Mouse (Mus musculus) embryonic facial prominence, embryonic 15.5 days (tissue): ENCODE results near the gene Smpdl3a. TPM values are rescaled to one million over a fixed set of nuclear protein-coding genes. Genes with fewer than 3 reads are reported as not detected.

ENCODE experiments used
- ATAC-seq: fragments of 200-750 bp; cut with Nextera tagmentation; 2 replicates; pipeline ENCODE4 v1.8.0; 2017; ENCODE audit warnings: low read depth, moderate TSS enrichment; ENCODE audit not compliant: insufficient number of reproducible peaks, low FRiP score, low TSS enrichment
- H3K27ac ChIP-seq: fragments of 300-500 bp; sonication (generic); replicated peaks from 2 replicates; pipeline ENCODE4 v1.5.1; 2015; ENCODE audit warnings: mild to moderate bottlenecking, inconsistent platforms
- H3K27me3 ChIP-seq: fragments of 300-500 bp; sonication (generic); 2 replicates; pipeline ENCODE4 v1.6.1; 2015; ENCODE audit warnings: inconsistent platforms
- H3K36me3 ChIP-seq: fragments of 300-500 bp; sonication (generic); 2 replicates; pipeline ENCODE4 v1.6.1; 2015; ENCODE audit warnings: mild to moderate bottlenecking, inconsistent platforms
- H3K4me1 ChIP-seq: fragments of 300-500 bp; sonication (generic); 2 replicates; pipeline ENCODE4 v1.6.1; 2015; ENCODE audit warnings: inconsistent platforms
- H3K4me2 ChIP-seq: fragments of 300-500 bp; sonication (generic); replicated peaks from 2 replicates; pipeline ENCODE4 v1.6.1; 2015; ENCODE audit warnings: mild to moderate bottlenecking, inconsistent platforms
- H3K4me3 ChIP-seq: fragments of 300-500 bp; sonication (generic); replicated peaks from 2 replicates; pipeline ENCODE4 v1.5.1; 2015; ENCODE audit warnings: mild to moderate bottlenecking, inconsistent platforms
- H3K9ac ChIP-seq: fragments of 300-500 bp; sonication (generic); 2 replicates; pipeline ENCODE4 v1.6.1; 2015; ENCODE audit warnings: inconsistent platforms
- H3K9me3 ChIP-seq: fragments of 300-500 bp; sonication (generic); replicated peaks from 2 replicates; pipeline ENCODE4 v1.6.1; 2016; ENCODE audit warnings: inconsistent platforms
- WGBS: fragments of 180-500 bp; shearing (Covaris S2); methylation state at CpG from one replicate; pipeline ENCODE4 v1.1.7; 2015; 5-methylcytosine and 5-hydroxymethylcytosine counted together
- polyA plus RNA-seq: library from polyadenylated mRNA; unstranded; fragments of >200 nt; fragmentation: Nextera tagmentation; extraction: Ambion mirVana; gene quantifications from 2 replicates; pipeline ENCODE4 v1.2.1, GENCODE M21; 2015

The Smpdl3a gene
- polyA plus RNA-seq, 1 experiment from 2014 or later: 22.4 TPM

DNA sequence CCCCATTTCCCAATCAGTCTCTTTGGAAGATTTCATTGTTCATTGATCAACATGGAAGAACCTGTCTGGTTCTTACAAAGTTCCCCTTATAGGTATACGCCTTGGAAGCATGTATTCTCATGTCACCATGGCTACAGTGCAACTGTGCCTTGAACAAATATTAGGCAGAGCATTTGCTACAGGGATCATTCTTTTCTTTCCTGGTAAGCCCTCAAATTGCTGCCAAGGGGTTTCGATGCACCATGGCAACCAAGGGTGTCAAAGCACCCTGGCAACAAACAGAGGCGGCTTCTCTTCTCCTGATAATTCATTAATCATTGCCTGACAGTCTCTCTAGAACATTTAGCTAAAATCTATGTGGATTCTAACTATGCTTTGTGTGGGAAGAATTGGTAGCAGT, 28.3 kb downstream of the Smpdl3a start:
- no peak overlapping the region for H3K27ac ChIP-seq
- no peak overlapping the region for H3K4me2 ChIP-seq
- WGBS: 61% methylated on average over 3 of the region's 3 CpGs
- no peak overlapping the region for H3K9ac ChIP-seq
- no peak overlapping the region for H3K4me3 ChIP-seq
- H3K36me3 ChIP-seq: no peaks in the 10 kb centered on the region
- H3K9me3 ChIP-seq: no peaks in the 10 kb centered on the region
- H3K27me3 ChIP-seq: no peaks in the 10 kb centered on the region
- no peaks in the 10 kb centered on the region for H3K4me1 ChIP-seq
- ATAC-seq: no peak

DNA sequence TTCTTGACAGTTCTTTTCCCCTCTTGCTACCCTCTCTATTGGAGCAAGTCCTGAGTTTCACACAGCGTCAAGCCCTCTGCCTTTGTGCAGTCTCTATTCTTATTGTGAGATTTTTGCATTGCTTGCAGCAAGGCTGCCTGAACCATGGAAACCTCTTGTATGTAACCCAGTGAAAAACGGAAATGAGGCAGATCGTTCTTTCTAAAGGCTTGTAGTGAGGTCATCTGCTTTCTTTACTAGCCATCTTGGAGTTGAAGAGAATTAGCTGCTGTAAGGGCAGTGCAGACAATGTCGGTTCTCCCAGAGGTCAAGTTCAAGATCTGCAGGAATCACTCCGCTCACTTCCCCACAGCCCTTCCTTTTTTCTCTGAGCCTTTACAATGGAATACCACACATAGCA, 34.5 kb downstream of the Smpdl3a start:
- Histone ChIP-seq H3K4me3 (no peak overlapping the region), H3K27ac (no peak overlapping the region), H3K4me1 (no peaks in the 10 kb centered on the region), H3K27me3 (no peaks in the 10 kb centered on the region), H3K9me3 (no peaks in the 10 kb centered on the region), H3K4me2 (no peak overlapping the region), H3K36me3 (no peaks in the 10 kb centered on the region), H3K9ac (no peak overlapping the region)
- WGBS: 76% methylated on average over 5 of the region's 5 CpGs
- ATAC-seq: no peak

DNA sequence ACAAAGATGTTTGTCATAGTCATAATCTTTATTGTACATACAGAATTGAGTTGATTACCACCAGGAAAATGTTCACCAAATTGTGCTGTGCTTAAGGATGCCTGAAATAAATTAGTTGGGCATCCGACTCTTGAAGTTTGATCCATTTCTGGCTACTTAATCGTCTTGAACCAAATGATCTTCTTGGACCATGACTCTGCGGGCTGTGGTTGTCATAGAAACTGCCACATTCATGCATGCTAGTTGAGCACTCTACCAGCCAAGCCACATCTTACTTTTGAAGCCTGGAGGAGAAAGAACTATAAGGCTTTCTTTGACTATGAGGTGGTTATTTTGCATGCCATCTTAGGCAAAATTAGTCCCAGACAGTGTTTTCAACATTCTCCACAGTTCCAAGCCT, 35.5 kb downstream of the Smpdl3a start:
- Histone ChIP-seq H3K9me3 (no peaks in the 10 kb centered on the region), H3K27ac (no peak overlapping the region), H3K4me2 (no peak overlapping the region), H3K36me3 (no peaks in the 10 kb centered on the region), H3K9ac (no peak overlapping the region), H3K27me3 (no peaks in the 10 kb centered on the region), H3K4me3 (no peak overlapping the region), H3K4me1 (no peaks in the 10 kb centered on the region)
- no peak for ATAC-seq
- 72% methylated on average over 3 of the region's 3 CpGs for WGBS

DNA sequence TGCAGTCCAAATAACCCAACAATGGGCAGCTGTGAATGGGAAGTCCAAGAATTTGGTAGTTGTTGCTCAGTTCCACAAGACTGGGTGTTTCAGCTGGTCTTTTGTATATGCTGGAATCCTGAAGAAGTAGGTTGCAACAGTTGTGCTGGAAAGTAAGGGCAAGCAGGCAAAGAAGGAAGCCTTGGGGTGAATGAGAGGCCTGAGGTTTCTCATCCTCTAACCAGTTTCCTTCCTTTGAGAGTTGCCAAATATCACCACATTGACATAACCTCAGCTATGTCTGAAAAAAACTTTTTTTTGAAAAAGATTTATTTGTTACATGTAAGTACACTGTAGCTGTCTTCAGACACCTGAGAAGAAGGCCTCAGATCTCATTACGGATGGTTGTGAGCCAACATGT, 41.0 kb downstream of the Smpdl3a start:
- H3K4me1 ChIP-seq: no peaks in the 10 kb centered on the region
- 76% methylated on average over 1 of the region's 1 CpGs for WGBS
- no peaks in the 10 kb centered on the region for H3K27me3 ChIP-seq
- H3K4me3 ChIP-seq: no peak overlapping the region
- no peaks in the 10 kb centered on the region for H3K36me3 ChIP-seq
- no peaks in the 10 kb centered on the region for H3K9me3 ChIP-seq
- no peak for ATAC-seq
- no peak overlapping the region for H3K9ac ChIP-seq
- H3K4me2 ChIP-seq: no peak overlapping the region
- H3K27ac ChIP-seq: no peak overlapping the region

DNA sequence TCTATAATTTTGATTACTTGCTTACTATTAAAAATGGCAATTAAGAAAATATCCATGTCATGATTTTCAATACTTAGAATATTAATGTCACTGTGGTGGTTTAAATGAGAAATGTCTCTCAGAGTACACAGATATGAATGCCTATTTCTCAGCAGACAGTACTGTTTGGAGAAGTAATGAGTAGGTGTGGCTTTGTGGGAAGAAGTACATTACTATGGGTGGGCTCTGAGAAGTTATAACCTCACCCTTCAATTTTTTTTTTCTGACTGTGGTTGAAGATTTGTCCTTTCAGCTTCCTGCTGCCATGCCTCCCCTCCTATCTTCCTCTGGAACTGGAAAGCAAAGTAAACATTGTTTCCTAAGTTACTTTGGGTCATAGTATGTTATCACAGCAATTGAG, 41.8 kb downstream of the Smpdl3a start:
- no peak overlapping the region for H3K4me3 ChIP-seq
- no peaks in the 10 kb centered on the region for H3K4me1 ChIP-seq
- no peaks in the 10 kb centered on the region for H3K27me3 ChIP-seq
- H3K4me2 ChIP-seq: no peak overlapping the region
- H3K9me3 ChIP-seq: no peaks in the 10 kb centered on the region
- no peaks in the 10 kb centered on the region for H3K36me3 ChIP-seq
- H3K9ac ChIP-seq: no peak overlapping the region
- H3K27ac ChIP-seq: no peak overlapping the region
- no peak for ATAC-seq

DNA sequence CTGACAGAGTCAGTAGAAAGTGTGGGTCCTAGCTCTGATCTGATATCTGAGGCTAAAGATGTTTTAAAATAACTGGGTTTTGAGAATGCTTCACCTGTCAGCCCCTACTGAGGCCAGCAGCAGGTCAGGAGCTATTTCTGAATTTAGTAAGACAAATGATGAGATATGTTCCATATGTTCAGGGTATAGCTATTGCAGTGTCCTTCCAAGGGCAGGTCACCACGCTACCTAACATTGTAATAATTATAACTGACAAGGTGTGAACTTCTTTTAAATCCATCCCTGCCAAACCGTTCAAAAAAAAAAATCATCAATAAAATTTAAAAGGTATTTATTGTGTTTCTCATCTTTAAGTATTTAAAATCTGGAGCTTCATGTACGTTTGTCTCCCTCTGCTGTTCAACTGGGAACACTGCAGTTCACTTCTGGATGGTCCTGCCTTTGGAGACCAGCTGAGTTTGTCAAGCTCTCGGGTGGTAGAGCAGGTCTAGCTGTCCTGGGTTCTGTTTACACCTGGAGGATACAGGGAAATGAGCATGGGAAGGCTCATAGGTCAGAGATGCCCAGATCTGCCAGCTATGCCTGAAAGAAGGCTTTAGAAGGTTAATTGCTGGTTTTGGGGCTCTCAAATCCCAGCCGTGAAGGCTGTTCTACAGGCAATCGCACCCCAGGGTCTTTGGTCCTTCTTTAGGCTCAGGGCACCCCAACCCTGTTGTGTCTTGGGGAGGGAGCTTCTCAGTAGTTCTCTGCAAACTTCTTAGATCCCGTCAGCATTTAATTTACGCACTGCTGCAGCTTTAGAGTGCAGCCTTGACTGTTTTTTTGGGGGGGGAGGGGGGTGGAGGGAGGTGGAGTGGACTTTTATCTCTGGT, 47.7 kb downstream of the Smpdl3a start:
- ATAC-seq: no peak
- H3K27ac ChIP-seq: no peak overlapping the region
- H3K27me3 ChIP-seq: 0 out of 2 replicates have a peak, but pooled peaks cover 3% of the 10 kb centered on the region
- 36% methylated on average over 8 of the region's 8 CpGs for WGBS
- H3K9me3 ChIP-seq: no peaks in the 10 kb centered on the region
- no peaks in the 10 kb centered on the region for H3K4me1 ChIP-seq
- H3K36me3 ChIP-seq: no peaks in the 10 kb centered on the region
- no peak overlapping the region for H3K4me3 ChIP-seq
- H3K4me2 ChIP-seq: no peak overlapping the region
- no peak overlapping the region for H3K9ac ChIP-seq

DNA sequence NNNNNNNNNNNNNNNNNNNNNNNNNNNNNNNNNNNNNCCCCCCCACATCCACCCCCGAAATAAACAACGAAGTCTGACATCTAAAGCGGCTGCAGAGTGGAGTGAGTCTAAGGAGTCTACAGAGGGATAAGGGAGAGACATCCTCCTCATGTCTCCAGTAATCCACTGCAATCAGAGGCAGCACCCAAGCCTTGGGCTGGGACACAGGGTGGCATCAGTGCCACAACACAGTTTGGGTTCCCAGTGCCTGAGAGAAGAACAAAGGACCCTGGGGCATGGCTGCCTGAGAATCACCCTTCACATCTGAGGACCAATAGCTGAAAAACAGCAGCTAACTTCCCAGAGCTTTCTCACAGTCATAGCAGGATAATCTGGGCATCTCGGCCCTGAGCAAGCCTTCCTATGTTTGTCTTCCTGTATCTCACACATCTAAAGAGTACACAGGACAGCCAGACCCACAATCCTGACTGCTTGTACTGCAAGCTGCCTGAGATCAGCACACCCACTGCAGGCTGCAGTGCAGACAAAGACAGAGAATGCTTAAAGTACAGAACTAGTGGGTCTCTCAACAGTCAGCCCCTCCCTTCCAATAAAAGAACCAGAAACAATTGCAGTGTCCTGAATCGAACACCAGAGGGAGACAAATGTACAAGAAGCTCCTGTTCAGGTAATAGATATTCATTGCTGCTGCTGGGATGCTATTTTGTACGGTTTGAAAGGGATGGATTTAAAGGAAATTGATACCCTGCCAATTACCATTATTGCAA, 54.0 kb downstream of the Smpdl3a start:
- 60% methylated on average over 6 of the region's 6 CpGs for WGBS
- no peak for ATAC-seq
- no peaks in the 10 kb centered on the region for H3K36me3 ChIP-seq

More for the DNA sequence above, 54.0 kb downstream of the Smpdl3a start:
- H3K27ac ChIP-seq: no peak overlapping the region
- H3K27me3 ChIP-seq: no peaks in the 10 kb centered on the region
- no peaks in the 10 kb centered on the region for H3K4me1 ChIP-seq
- H3K9me3 ChIP-seq: no peaks in the 10 kb centered on the region
- H3K9ac ChIP-seq: no peak overlapping the region
- no peak overlapping the region for H3K4me3 ChIP-seq
- H3K4me2 ChIP-seq: no peak overlapping the region

Other genes with a start within 250 kb of the Smpdl3a start
- gene Pkib, start 162.4 kb upstream of the Smpdl3a start, polyA plus RNA-seq: 2.3 and 3.0 TPM in 2 replicates
- 23.2 and 43.7 TPM in 2 replicates for gene Fabp7, start 9.5 kb upstream of the Smpdl3a start, polyA plus RNA-seq